Mouse (Mus musculus): ENCODE results near the gene Aqp9. TPM values are rescaled to one million over a fixed set of nuclear protein-coding genes. Genes with fewer than 3 reads are reported as not detected.
A peak's percentile ranks its signal among the peaks of the same experiment; 100 is the strongest.

Gene Aqp9
- polyA plus RNA-seq, 1 experiment from 2014 or later = 0.09 TPM

DNA sequence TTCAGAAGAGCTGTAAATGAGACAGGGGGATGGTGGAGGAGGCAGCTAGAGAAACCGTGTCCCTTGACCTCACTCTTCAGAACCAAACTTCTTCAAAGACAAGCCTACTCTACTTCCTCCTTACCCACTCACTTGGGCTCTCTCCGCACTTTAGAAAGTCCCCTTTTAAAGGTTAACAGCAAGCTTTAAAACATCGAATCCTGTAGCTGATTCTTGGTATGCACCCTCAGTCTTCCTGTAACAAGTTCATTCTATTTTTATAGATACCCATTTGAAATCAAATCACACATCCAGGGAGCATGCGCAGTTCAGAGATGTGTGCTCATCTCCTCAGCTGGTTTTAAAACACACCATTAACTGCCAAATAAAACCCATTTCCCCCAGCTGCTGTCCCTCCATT, 33.8 kb upstream of the Aqp9 start:
- Histone ChIP-seq H3K4me1 (replicated peaks; ENCODE audit: control insufficient read depth, insufficient read depth, low read length) (no peaks in the 10 kb centered on the region), H3K4me3 (ENCODE audit: low read depth, low read length) (no peak overlapping the region), H3K9me3 (ENCODE audit: control insufficient read depth, low read length) (no peaks in the 10 kb centered on the region), H3K27me3 (ENCODE audit: control insufficient read depth, insufficient read depth, low read length) (no peaks in the 10 kb centered on the region), H3K4me2 (ENCODE audit: low read depth, low read length, severe bottlenecking) (no peak overlapping the region), H3K9ac (ENCODE audit: low read length) (no peak overlapping the region), H3K27ac (ENCODE audit: low read depth, low read length) (no peak overlapping the region), H3K36me3 (ENCODE audit: control insufficient read depth, insufficient read depth, low read length) (no peaks in the 10 kb centered on the region)
- WGBS = 83% methylated on average over 4 of the region's 4 CpGs
- ATAC-seq (replicated peaks; ENCODE audit: low FRiP score) = no peak
- DNase-seq (ENCODE audit: low spot score) = no peak

DNA sequence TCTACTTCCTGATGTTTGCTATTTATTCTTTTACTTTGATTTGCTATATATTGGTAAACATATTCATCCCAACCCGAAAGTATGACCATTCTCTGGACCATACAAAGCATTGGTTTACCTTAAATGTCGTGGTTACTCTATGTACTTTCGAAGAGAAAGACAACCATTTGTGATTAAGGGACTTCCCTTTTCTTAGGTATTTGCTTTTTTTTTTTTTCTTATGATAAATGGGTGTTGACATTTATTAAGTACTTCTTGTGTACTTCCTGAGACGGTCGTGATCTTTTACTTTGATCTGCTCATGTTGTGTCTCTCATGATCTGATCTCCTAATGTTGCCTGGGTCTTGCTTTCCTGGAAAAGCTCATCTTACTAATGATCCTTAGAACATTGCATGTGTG, 30.3 kb upstream of the Aqp9 start:
- 90% methylated on average over 5 of the region's 5 CpGs for WGBS
- Histone ChIP-seq H3K4me2 (ENCODE audit: low read depth, low read length, severe bottlenecking) (no peak overlapping the region), H3K9me3 (ENCODE audit: control insufficient read depth, low read length) (no peaks in the 10 kb centered on the region), H3K4me3 (ENCODE audit: low read depth, low read length) (no peak overlapping the region), H3K4me1 (replicated peaks; ENCODE audit: control insufficient read depth, insufficient read depth, low read length) (no peaks in the 10 kb centered on the region), H3K9ac (ENCODE audit: low read length) (no peak overlapping the region), H3K36me3 (ENCODE audit: control insufficient read depth, insufficient read depth, low read length) (no peaks in the 10 kb centered on the region), H3K27me3 (ENCODE audit: control insufficient read depth, insufficient read depth, low read length) (no peaks in the 10 kb centered on the region), H3K27ac (ENCODE audit: low read depth, low read length) (no peak overlapping the region)
- DNase-seq (ENCODE audit: low spot score) (no peak), ATAC-seq (replicated peaks; ENCODE audit: low FRiP score) (no peak)

DNA sequence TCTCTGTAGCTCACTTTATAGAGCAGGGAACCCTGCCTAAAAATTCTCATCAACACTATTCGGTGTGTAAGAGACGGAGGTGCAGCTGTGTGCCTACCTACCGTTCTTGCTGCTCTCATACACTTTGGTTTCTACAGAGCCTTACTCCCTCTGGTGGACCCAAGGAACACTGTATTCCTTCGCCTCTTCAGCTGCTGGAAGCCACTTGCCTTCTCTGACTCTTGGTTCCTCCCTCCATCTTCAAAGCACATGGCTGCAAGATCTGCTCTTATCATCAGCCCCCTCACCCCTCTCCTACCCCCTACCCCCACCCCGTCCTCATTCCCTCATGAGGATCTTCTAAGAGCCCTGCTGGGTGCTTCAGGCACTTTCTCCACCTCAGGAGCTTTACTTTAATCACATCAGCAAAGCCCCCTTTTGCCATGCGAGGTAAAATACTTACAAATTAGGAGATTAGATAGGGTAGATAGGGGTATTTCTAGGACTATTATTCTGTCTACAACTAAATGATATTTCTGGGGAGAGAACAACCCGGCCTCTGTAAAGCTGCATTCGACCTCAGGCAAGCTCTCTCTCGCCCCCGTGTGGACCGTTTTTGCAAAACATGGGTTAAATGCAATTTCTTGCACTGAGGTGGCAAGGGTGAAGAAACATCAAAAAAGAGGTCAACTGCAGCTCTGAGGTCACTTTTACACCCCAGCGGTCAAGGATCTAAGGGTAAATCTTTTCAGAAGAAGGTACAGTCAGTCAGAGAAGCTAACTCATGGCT, 20.3 kb upstream of the Aqp9 start:
- H3K36me3 ChIP-seq (ENCODE audit: control insufficient read depth, insufficient read depth, low read length) = no peaks in the 10 kb centered on the region
- H3K4me3 ChIP-seq (ENCODE audit: low read depth, low read length) = no peak overlapping the region
- H3K9me3 ChIP-seq (ENCODE audit: control insufficient read depth, low read length) = no peaks in the 10 kb centered on the region
- 14% methylated on average over 12 of the region's 12 CpGs for WGBS
- no peaks in the 10 kb centered on the region for H3K27me3 ChIP-seq (ENCODE audit: control insufficient read depth, insufficient read depth, low read length)
- peak overlapping the region; percentile 31; the same call in 1 of the 2 replicates for H3K4me2 ChIP-seq (ENCODE audit: low read depth, low read length, severe bottlenecking)
- no peak for ATAC-seq (replicated peaks; ENCODE audit: low FRiP score)
- no peak overlapping the region for H3K27ac ChIP-seq (ENCODE audit: low read depth, low read length)
- peak; percentile 85 for DNase-seq (ENCODE audit: low spot score)
- H3K9ac ChIP-seq (ENCODE audit: low read length) = no peak overlapping the region
- H3K4me1 ChIP-seq (replicated peaks; ENCODE audit: control insufficient read depth, insufficient read depth, low read length) = no peaks in the 10 kb centered on the region

DNA sequence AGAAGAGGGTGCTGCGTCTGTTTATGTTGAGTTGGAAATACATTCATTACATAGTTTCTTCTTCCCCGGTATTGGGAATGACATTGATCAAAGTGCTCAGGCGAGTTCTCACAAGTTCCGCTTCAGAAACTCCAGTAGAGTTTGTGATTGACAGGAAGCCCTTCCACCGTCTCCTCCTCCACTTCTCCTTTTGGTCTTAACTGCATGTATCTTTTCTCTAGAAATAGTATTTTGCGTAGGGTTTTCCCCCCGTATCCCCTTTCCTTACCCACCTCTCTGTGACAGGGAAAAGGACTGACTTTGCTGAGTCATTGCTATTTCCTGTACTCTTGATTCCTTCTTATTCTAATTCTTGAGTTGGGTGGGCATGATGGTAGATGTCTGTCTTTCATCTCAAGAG, 18.9 kb upstream of the Aqp9 start:
- ATAC-seq (replicated peaks; ENCODE audit: low FRiP score) (no peak), DNase-seq (ENCODE audit: low spot score) (no peak)
- Histone ChIP-seq H3K9ac (ENCODE audit: low read length) (no peak overlapping the region), H3K27me3 (ENCODE audit: control insufficient read depth, insufficient read depth, low read length) (no peaks in the 10 kb centered on the region), H3K4me1 (replicated peaks; ENCODE audit: control insufficient read depth, insufficient read depth, low read length) (no peaks in the 10 kb centered on the region), H3K4me3 (ENCODE audit: low read depth, low read length) (no peak overlapping the region), H3K4me2 (ENCODE audit: low read depth, low read length, severe bottlenecking) (no peak overlapping the region), H3K36me3 (ENCODE audit: control insufficient read depth, insufficient read depth, low read length) (no peaks in the 10 kb centered on the region), H3K27ac (ENCODE audit: low read depth, low read length) (no peak overlapping the region), H3K9me3 (ENCODE audit: control insufficient read depth, low read length) (no peaks in the 10 kb centered on the region)
- WGBS = 94% methylated on average over 7 of the region's 7 CpGs

DNA sequence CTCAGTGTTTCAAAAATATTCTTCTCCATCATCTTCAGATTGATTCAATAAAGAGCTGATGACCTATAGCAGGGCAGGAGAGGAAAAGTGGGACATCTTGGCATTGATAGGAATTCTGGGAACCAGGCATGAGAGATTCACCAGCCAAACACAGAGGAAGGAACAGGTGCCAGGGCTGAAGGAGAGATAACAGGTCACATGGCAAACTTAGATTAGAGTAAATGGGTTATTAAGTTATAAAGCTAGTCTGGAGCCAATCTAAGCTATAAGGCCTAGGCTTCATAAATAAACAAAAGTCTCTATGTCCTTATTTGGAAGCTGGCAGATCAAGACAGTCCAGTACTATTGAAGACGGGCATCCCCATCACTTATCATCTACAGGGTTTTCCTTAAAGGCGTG, 17.3 kb upstream of the Aqp9 start:
- Histone ChIP-seq H3K4me3 (ENCODE audit: low read depth, low read length) (no peak overlapping the region), H3K4me1 (replicated peaks; ENCODE audit: control insufficient read depth, insufficient read depth, low read length) (no peaks in the 10 kb centered on the region), H3K4me2 (ENCODE audit: low read depth, low read length, severe bottlenecking) (no peak overlapping the region), H3K9ac (ENCODE audit: low read length) (no peak overlapping the region), H3K27ac (ENCODE audit: low read depth, low read length) (no peak overlapping the region), H3K36me3 (ENCODE audit: control insufficient read depth, insufficient read depth, low read length) (no peaks in the 10 kb centered on the region), H3K9me3 (ENCODE audit: control insufficient read depth, low read length) (no peaks in the 10 kb centered on the region), H3K27me3 (ENCODE audit: control insufficient read depth, insufficient read depth, low read length) (no peaks in the 10 kb centered on the region)
- 95% methylated on average over 2 of the region's 2 CpGs for WGBS
- ATAC-seq (replicated peaks; ENCODE audit: low FRiP score) (no peak), DNase-seq (ENCODE audit: low spot score) (no peak)

DNA sequence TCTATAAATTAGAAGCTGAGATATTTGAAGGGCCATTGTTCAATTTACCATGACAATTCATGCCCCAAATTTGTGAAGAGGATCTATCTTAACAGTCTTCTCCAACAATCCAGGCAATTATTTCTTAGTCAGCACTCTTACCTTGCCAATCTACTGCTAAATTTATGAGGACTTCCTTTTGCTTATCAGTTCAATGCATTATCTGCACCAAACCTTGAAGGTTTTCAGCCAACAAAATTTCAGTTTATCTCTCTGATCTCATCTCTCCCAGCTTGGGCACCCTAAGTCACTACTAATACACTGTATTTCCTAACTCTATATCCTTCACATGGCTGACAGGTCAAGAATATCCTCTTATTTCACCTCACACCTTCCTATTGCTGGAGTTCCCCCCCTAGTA, 16.8 kb upstream of the Aqp9 start:
- no peak overlapping the region for H3K27ac ChIP-seq (ENCODE audit: low read depth, low read length)
- no peak overlapping the region for H3K4me2 ChIP-seq (ENCODE audit: low read depth, low read length, severe bottlenecking)
- no peak overlapping the region for H3K9ac ChIP-seq (ENCODE audit: low read length)
- H3K9me3 ChIP-seq (ENCODE audit: control insufficient read depth, low read length) = no peaks in the 10 kb centered on the region
- DNase-seq (ENCODE audit: low spot score) (no peak), ATAC-seq (replicated peaks; ENCODE audit: low FRiP score) (no peak)
- H3K4me1 ChIP-seq (replicated peaks; ENCODE audit: control insufficient read depth, insufficient read depth, low read length) = no peaks in the 10 kb centered on the region
- H3K27me3 ChIP-seq (ENCODE audit: control insufficient read depth, insufficient read depth, low read length) = no peaks in the 10 kb centered on the region
- H3K36me3 ChIP-seq (ENCODE audit: control insufficient read depth, insufficient read depth, low read length) = no peaks in the 10 kb centered on the region
- no peak overlapping the region for H3K4me3 ChIP-seq (ENCODE audit: low read depth, low read length)

DNA sequence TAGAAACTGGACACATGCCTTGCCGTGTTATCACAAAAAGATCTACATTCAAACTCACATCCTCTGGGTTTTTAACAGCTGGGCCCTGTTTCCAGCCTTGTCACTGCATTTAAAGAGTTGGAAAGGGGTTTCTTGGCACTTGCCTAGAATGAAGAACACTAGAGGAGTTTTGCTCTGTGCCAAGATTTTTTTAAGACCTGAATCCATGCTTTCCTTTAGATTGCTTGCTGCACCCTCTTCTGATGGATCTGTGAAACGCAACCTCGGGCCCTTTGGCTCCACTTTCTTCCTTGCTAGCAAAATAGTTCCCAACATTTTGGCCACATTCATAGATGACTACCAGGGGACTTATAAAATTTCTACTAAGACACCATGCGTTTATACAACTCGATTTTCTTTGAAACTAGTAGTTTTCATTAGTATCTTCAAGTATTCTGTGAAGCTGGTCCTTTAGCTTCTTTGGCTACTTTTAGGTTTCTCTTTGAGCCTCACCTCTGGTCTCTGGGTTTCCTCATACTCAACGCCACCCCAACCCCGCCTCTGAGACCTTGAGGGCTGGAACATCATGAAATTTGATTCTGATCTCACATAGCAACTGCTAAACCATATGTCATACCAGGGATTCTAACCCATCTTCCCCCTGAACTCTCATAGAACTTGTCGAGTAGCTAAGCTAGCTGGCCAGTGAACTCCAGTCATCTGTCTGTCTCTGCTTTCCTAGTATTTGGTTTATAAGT, 11.7 kb upstream of the Aqp9 start:
- H3K36me3 ChIP-seq (ENCODE audit: control insufficient read depth, insufficient read depth, low read length) = no peaks in the 10 kb centered on the region
- H3K9ac ChIP-seq (ENCODE audit: low read length) = no peak overlapping the region
- DNase-seq (ENCODE audit: low spot score) (no peak), ATAC-seq (replicated peaks; ENCODE audit: low FRiP score) (no peak)
- H3K4me2 ChIP-seq (ENCODE audit: low read depth, low read length, severe bottlenecking) = no peak overlapping the region
- no peaks in the 10 kb centered on the region for H3K9me3 ChIP-seq (ENCODE audit: control insufficient read depth, low read length)
- no peaks in the 10 kb centered on the region for H3K4me1 ChIP-seq (replicated peaks; ENCODE audit: control insufficient read depth, insufficient read depth, low read length)
- H3K27ac ChIP-seq (ENCODE audit: low read depth, low read length) = no peak overlapping the region
- no peak overlapping the region for H3K4me3 ChIP-seq (ENCODE audit: low read depth, low read length)
- no peaks in the 10 kb centered on the region for H3K27me3 ChIP-seq (ENCODE audit: control insufficient read depth, insufficient read depth, low read length)
- WGBS = 74% methylated on average over 8 of the region's 8 CpGs

DNA sequence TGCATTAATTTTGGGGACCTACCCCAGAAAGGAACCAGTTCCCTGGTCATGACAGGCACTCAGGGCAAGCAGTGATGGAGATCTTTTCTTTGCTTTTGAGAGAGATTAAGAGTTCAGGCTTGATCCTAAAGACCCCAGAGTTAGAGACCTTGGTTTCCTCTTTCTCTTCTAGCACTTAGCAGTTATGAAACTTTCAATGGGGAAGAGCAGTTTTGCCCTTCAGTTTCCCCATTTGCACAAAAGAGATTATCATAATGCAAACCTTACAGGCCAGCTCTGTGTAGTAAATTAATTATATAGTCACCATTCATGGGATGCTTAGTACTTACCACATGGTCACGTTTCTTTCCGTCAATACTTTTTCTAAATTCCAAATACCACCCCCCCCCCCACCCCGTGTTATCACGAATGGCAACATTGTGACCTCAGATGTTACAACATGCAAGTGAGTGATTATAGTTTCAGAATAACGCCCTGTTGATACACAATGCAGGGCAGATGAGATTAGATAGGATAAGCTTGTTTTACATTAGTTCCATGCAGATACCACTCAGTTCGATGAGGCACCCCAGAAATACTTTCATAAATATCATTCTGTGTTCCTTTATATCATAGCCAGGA, 10.9 kb upstream of the Aqp9 start:
- ATAC-seq (replicated peaks; ENCODE audit: low FRiP score) (no peak), DNase-seq (ENCODE audit: low spot score) (no peak)
- H3K9ac ChIP-seq (ENCODE audit: low read length) = no peak overlapping the region
- no peak overlapping the region for H3K4me3 ChIP-seq (ENCODE audit: low read depth, low read length)
- H3K9me3 ChIP-seq (ENCODE audit: control insufficient read depth, low read length) = no peaks in the 10 kb centered on the region
- no peak overlapping the region for H3K27ac ChIP-seq (ENCODE audit: low read depth, low read length)
- 84% methylated on average over 6 of the region's 6 CpGs for WGBS
- no peaks in the 10 kb centered on the region for H3K27me3 ChIP-seq (ENCODE audit: control insufficient read depth, insufficient read depth, low read length)
- H3K36me3 ChIP-seq (ENCODE audit: control insufficient read depth, insufficient read depth, low read length) = no peaks in the 10 kb centered on the region
- no peak overlapping the region for H3K4me2 ChIP-seq (ENCODE audit: low read depth, low read length, severe bottlenecking)
- no peaks in the 10 kb centered on the region for H3K4me1 ChIP-seq (replicated peaks; ENCODE audit: control insufficient read depth, insufficient read depth, low read length)

All from forebrain, embryonic 11.5 days (tissue).